Mouse (Mus musculus) limb, embryonic 11.5 days (tissue): ENCODE data around the gene Apol11a. TPM values are rescaled to one million over a fixed set of nuclear protein-coding genes. Genes with fewer than 3 reads are reported as not detected.
"Not testable (repeated sequence)": the region's sequence is repeated elsewhere in the genome, so short reads cannot be mapped to it uniquely, and the experiment has no call there.

Source experiments
- ATAC-seq: fragments of 200-750 bp; cut with Nextera tagmentation; 2 replicates; pipeline ENCODE4 v1.8.0; 2017; ENCODE audit warnings: low read depth; ENCODE audit not compliant: insufficient number of reproducible peaks, low FRiP score, low TSS enrichment
- DNase-seq: peaks from one replicate; pipeline ENCODE4 v3.0.0-alpha.2; 2015; ENCODE audit warnings: low spot score
- H3K27ac ChIP-seq: fragments of 300-500 bp; sonication (generic); replicated peaks from 2 replicates; pipeline ENCODE4 v1.5.1; 2014; ENCODE audit warnings: low read depth, mild to moderate bottlenecking, low read length
- H3K27me3 ChIP-seq: fragments of 300-500 bp; sonication (generic); 2 replicates; pipeline ENCODE4 v1.6.1; 2014; ENCODE audit warnings: mild to moderate bottlenecking, low read length, mixed read lengths; ENCODE audit not compliant: control insufficient read depth, insufficient read depth
- H3K36me3 ChIP-seq: fragments of 300-500 bp; sonication (generic); 2 replicates; pipeline ENCODE4 v1.6.1; 2014; ENCODE audit warnings: mild to moderate bottlenecking, low read length, moderate library complexity, mixed read lengths; ENCODE audit not compliant: control insufficient read depth, insufficient read depth
- H3K4me1 ChIP-seq: fragments of 300-500 bp; sonication (generic); 2 replicates; pipeline ENCODE4 v1.6.1; 2014; ENCODE audit warnings: low read length, mixed read lengths; ENCODE audit not compliant: control insufficient read depth, insufficient read depth
- H3K4me2 ChIP-seq: fragments of 300-500 bp; sonication (generic); 2 replicates; pipeline ENCODE4 v1.6.1; 2014; ENCODE audit warnings: low read depth, mild to moderate bottlenecking, moderate library complexity; ENCODE audit not compliant: severe bottlenecking
- H3K4me3 ChIP-seq: fragments of 300-500 bp; sonication (generic); 2 replicates; pipeline ENCODE4 v1.5.1; 2014; ENCODE audit warnings: low read depth, low read length
- H3K9ac ChIP-seq: fragments of 300-500 bp; sonication (generic); 2 replicates; pipeline ENCODE4 v1.6.1; 2014; ENCODE audit warnings: mild to moderate bottlenecking, low read length
- H3K9me3 ChIP-seq: fragments of 300-500 bp; sonication (generic); 2 replicates; pipeline ENCODE4 v1.6.1; 2016; ENCODE audit warnings: low read length; ENCODE audit not compliant: control insufficient read depth
- WGBS: fragments of 180-500 bp; shearing (Covaris S2); extraction: QIAGEN DNeasy Blood & Tissue Kit; methylation state at CpG from one replicate; pipeline ENCODE4 v1.1.7; 2014; 5-methylcytosine and 5-hydroxymethylcytosine counted together
- polyA plus RNA-seq: library from polyadenylated mRNA; unstranded; fragments of >200 nt; fragmentation: Nextera tagmentation; extraction: Ambion mirVana; gene quantifications from 2 replicates; pipeline ENCODE4 v1.2.1, GENCODE M21; 2014

Apol11a gene
- polyA plus RNA-seq, 1 experiment from 2014 or later: not detected

GRCm38 (mm10) chr15:77533216-77533615 is 25.1 kb downstream of the Apol11a start, which contains the start of gene Apol7c:
TSS of gene Apol7c (minus strand) at chr15:77533316.
- Histone ChIP-seq H3K36me3 (no peaks in the 10 kb centered on the region), H3K4me2 (no peak within 1 kb of the TSS), H3K4me3 (no peak within 1 kb of the TSS), H3K27me3 (no peaks in the 10 kb centered on the region), H3K27ac (no peak within 1 kb of the TSS), H3K9me3 (no peaks in the 10 kb centered on the region), H3K9ac (no peak within 1 kb of the TSS), H3K4me1 (no peaks in the 10 kb centered on the region)
- no peak for ATAC-seq
- no peak for DNase-seq

DNA sequence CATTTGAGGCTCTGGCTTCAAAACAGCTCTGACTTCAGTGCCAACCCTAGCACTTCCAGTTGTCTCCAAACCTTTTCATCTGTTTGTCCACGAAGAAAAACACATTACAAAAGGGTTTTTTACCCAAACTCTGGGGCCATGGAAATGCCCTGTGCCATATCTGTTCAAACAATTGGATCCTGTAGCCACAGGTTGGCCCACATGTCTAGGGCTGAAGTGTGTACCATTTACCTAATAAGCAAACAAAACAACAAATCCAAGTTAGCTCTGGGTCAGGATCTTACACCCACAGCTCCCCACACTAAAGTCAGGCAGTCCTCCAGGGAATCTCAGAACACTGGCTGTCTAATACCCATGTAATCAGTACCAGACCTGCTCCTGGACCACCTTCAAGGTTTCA is 31.1 kb downstream of the Apol11a start:
- not testable (repeated sequence) for H3K4me2 ChIP-seq, H3K9ac ChIP-seq, H3K36me3 ChIP-seq, H3K27ac ChIP-seq, H3K4me1 ChIP-seq, DNase-seq, H3K4me3 ChIP-seq, H3K27me3 ChIP-seq, ATAC-seq, H3K9me3 ChIP-seq
- WGBS: 55% methylated on average over 1 of the region's 1 CpGs

GRCm38 (mm10) chr15:77561792-77562191 is 53.7 kb downstream of the Apol11a start, which contains the start of gene 1700025B11Rik:
TSS of gene 1700025B11Rik (minus strand) at chr15:77561892.
- no peak within 1 kb of the TSS for H3K4me2 ChIP-seq
- no peak within 1 kb of the TSS for H3K27ac ChIP-seq
- no peaks in the 10 kb centered on the region for H3K27me3 ChIP-seq
- H3K4me3 ChIP-seq: no peak within 1 kb of the TSS
- no peak within 1 kb of the TSS for H3K9ac ChIP-seq
- H3K36me3 ChIP-seq: no peaks in the 10 kb centered on the region
- H3K9me3 ChIP-seq: no peaks in the 10 kb centered on the region
- H3K4me1 ChIP-seq: no peaks in the 10 kb centered on the region
- ATAC-seq: no peak
- no peak for DNase-seq

DNA sequence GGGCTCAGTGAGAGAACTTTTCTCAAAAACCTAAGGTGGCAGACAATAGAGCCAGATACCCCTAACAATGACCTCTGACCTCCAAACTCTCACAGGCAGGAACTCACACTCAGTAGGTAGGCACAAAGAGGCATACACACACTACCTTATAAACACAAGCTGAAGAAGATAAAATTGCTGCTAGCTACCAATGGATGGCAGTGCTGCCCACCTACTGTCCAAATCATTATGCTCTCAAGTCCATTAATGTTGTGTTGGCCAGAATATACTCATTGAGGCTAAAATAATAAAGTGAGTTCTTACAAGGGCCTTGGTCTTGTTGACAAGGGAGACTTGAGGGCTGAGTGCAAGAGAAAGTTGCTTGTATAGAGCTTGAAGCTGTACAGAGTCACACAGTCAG is 55.1 kb downstream of the Apol11a start:
- no peaks in the 10 kb centered on the region for H3K36me3 ChIP-seq

More for the DNA sequence above, 55.1 kb downstream of the Apol11a start:
- no peak for ATAC-seq
- Histone ChIP-seq H3K9ac (no peak overlapping the region), H3K4me1 (no peaks in the 10 kb centered on the region), H3K27ac (no peak overlapping the region), H3K9me3 (no peaks in the 10 kb centered on the region), H3K4me3 (no peak overlapping the region), H3K27me3 (no peaks in the 10 kb centered on the region), H3K4me2 (no peak overlapping the region)
- DNase-seq: no peak

Other genes starting within 250 kb of the Apol11a start
- 71.5 and 74.2 TPM in 2 replicates for gene Rbfox2, start 201.3 kb upstream of the Apol11a start, polyA plus RNA-seq
- gene Apol7a, start 109.2 kb upstream of the Apol11a start, polyA plus RNA-seq: not detected in 2 replicates
- not detected in 2 replicates for gene Apol9a, start 97.1 kb upstream of the Apol11a start, polyA plus RNA-seq
- not detected in 2 replicates for gene Apol7b, start 60.8 kb upstream of the Apol11a start, polyA plus RNA-seq
- not detected in 2 replicates for gene Apol10a, start 31.2 kb upstream of the Apol11a start, polyA plus RNA-seq
- gene Apol7c, start 25.0 kb downstream of the Apol11a start, polyA plus RNA-seq: not detected in 2 replicates
- not detected in 2 replicates for gene 1700025B11Rik, start 53.6 kb downstream of the Apol11a start, polyA plus RNA-seq
- 0.08 TPM in 1 of 2 replicates, not detected in the other for gene Apol10b, start 87.9 kb downstream of the Apol11a start, polyA plus RNA-seq
- not detected in 2 replicates for gene Gm36245, start 91.0 kb downstream of the Apol11a start, polyA plus RNA-seq
- gene Apol11b, start 135.0 kb downstream of the Apol11a start, polyA plus RNA-seq: 0.16 TPM in 1 of 2 replicates, not detected in the other
- not detected in 2 replicates for gene Apol7e, start 190.6 kb downstream of the Apol11a start, polyA plus RNA-seq
- gene Apol9b, start 220.8 kb downstream of the Apol11a start, polyA plus RNA-seq: not detected in 2 replicates
- gene Apol8, start 248.7 kb downstream of the Apol11a start, polyA plus RNA-seq: not detected in 2 replicates